Mouse (Mus musculus) forebrain, embryonic 13.5 days (tissue): ENCODE results near the gene Eef1e1. TPM values are rescaled to one million over a fixed set of nuclear protein-coding genes. Genes with fewer than 3 reads are reported as not detected.

Source experiments
- ATAC-seq: fragments of 200-750 bp; cut with Nextera tagmentation; 2 replicates; pipeline ENCODE4 v1.8.0; 2017
- H3K27ac ChIP-seq: fragments of 300-500 bp; sonication (generic); 2 replicates; pipeline ENCODE4 v1.5.1; 2015; ENCODE audit warnings: inconsistent platforms, mild to moderate bottlenecking, moderate library complexity
- H3K27me3 ChIP-seq: fragments of 300-500 bp; sonication (generic); 2 replicates; pipeline ENCODE4 v1.6.1; 2015; ENCODE audit warnings: mild to moderate bottlenecking, inconsistent platforms
- H3K36me3 ChIP-seq: fragments of 300-500 bp; sonication (generic); 2 replicates; pipeline ENCODE4 v1.6.1; 2015; ENCODE audit warnings: mild to moderate bottlenecking, inconsistent platforms; ENCODE audit not compliant: poor library complexity, severe bottlenecking
- H3K4me1 ChIP-seq: fragments of 300-500 bp; sonication (generic); 2 replicates; pipeline ENCODE4 v1.6.1; 2015; ENCODE audit warnings: inconsistent platforms
- H3K4me2 ChIP-seq: fragments of 300-500 bp; sonication (generic); 2 replicates; pipeline ENCODE4 v1.6.1; 2015; ENCODE audit warnings: inconsistent platforms, mild to moderate bottlenecking, moderate library complexity
- H3K4me3 ChIP-seq: fragments of 300-500 bp; sonication (generic); 2 replicates; pipeline ENCODE4 v1.5.1; 2015; ENCODE audit warnings: mild to moderate bottlenecking, inconsistent platforms
- H3K9ac ChIP-seq: fragments of 300-500 bp; sonication (generic); 2 replicates; pipeline ENCODE4 v1.6.1; 2015; ENCODE audit warnings: mild to moderate bottlenecking, inconsistent platforms
- H3K9me3 ChIP-seq: fragments of 300-500 bp; sonication (generic); replicated peaks from 2 replicates; pipeline ENCODE4 v1.6.1; 2016; ENCODE audit warnings: inconsistent platforms
- WGBS: fragments of 180-500 bp; shearing (Covaris S2); methylation state at CpG from one replicate; pipeline ENCODE4 v1.1.7; 2015; 5-methylcytosine and 5-hydroxymethylcytosine counted together
- polyA plus RNA-seq: library from polyadenylated mRNA; unstranded; fragments of >200 nt; fragmentation: Nextera tagmentation; extraction: Ambion mirVana; gene quantifications from 2 replicates; pipeline ENCODE4 v1.2.1, GENCODE M21; 2015

The Eef1e1 gene
- polyA plus RNA-seq, 1 experiment from 2014 or later = 77.6 TPM

DNA sequence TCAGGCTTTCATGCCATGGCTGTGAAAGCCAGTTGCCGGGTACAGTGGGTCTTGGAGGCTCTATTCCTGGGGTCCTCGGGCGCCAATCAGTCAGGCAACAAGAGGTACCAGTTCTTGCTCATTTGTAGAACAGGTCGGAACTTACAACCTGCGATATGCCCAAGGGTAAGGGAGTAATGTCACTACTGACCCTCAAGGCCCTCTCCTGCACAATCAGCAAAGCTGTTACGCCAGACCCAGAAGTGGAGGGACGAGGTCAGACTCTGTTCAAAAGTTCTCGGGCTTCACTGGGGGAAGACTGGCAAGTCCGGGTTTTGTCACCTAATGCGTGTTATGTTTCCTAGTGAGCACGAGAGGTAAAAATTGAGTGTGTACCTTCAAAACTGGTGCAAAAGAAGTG is 58.0 kb downstream of the Eef1e1 start:
- Histone ChIP-seq H3K27me3 (no peaks in the 10 kb centered on the region), H3K36me3 (no peaks in the 10 kb centered on the region), H3K27ac (no peak overlapping the region), H3K4me1 (no peaks in the 10 kb centered on the region), H3K4me2 (no peak overlapping the region), H3K4me3 (no peak overlapping the region), H3K9me3 (no peaks in the 10 kb centered on the region), H3K9ac (no peak overlapping the region)
- WGBS = 87% methylated on average over 11 of the region's 11 CpGs
- no peak for ATAC-seq

DNA sequence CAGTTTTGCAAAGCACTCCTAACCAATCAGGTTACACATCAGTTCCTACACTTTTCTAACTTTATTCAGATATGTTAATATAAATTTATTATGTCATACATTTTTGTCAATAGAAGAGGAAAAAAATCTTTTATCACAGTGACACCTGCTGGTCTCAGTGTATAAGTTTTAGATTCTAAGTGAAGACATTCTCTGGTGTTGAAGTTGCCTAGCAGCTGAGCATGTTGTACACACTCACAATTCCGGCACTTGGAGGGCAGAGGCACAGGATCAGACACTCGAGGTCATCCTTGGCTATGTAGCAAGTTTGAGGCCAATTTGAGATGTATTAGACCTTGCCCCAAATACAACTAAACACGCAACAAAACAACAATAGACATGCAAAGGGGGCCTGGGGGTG is 61.8 kb downstream of the Eef1e1 start:
- H3K27me3 ChIP-seq = no peaks in the 10 kb centered on the region
- H3K9ac ChIP-seq = no peak overlapping the region
- no peak overlapping the region for H3K27ac ChIP-seq
- WGBS = 63% methylated on average over 3 of the region's 3 CpGs
- H3K4me1 ChIP-seq = no peaks in the 10 kb centered on the region
- no peak overlapping the region for H3K4me2 ChIP-seq
- no peak; the same call in 1 of the 2 replicates for ATAC-seq
- no peaks in the 10 kb centered on the region for H3K36me3 ChIP-seq
- no peaks in the 10 kb centered on the region for H3K9me3 ChIP-seq
- H3K4me3 ChIP-seq = no peak overlapping the region

DNA sequence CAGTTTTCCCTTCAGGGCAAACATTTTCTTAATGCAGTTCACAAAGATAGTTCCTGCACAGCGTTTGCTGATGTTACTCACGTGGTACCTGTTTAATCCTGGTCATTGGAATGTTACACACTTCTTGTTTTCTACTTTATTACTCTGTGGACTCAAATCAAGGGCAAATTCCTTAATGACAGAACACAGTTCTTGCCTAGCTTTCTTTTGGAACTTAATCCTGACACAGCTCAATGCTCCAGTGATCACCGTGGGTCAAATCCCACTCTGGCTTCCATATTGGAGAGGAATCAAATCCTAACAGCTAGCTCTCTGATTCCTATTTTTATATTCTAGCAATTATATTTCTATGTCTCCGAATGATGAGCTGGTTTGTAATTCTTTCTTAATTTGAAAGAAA is 62.4 kb downstream of the Eef1e1 start:
- no peaks in the 10 kb centered on the region for H3K4me1 ChIP-seq
- no peak overlapping the region for H3K4me2 ChIP-seq
- no peak overlapping the region for H3K9ac ChIP-seq
- no peaks in the 10 kb centered on the region for H3K27me3 ChIP-seq
- H3K36me3 ChIP-seq = no peaks in the 10 kb centered on the region
- no peak overlapping the region for H3K27ac ChIP-seq
- no peaks in the 10 kb centered on the region for H3K9me3 ChIP-seq
- no peak overlapping the region for H3K4me3 ChIP-seq
- WGBS = 74% methylated on average over 4 of the region's 4 CpGs
- ATAC-seq = no peak

Other genes with a start within 250 kb of the Eef1e1 start
- 57.6 and 66.7 TPM in 2 replicates for gene Txndc5, start 130.2 kb downstream of the Eef1e1 start, polyA plus RNA-seq
- gene Bloc1s5, start 23.9 kb downstream of the Eef1e1 start, polyA plus RNA-seq = 24.3 and 25.2 TPM in 2 replicates